ENCODE assay signal across 8 mouse cellular contexts in genomic region chr15:100457340-100457739, GRCm38 (mm10). TPM values are rescaled to one million over a fixed set of nuclear protein-coding genes. Genes with fewer than 3 reads are reported as not detected.
DNase-seq lines count a peak whose midpoint lies in the region; ATAC-seq lines count a peak whose summit lies in the region.

No protein-coding gene starts in this region.

- H3K27ac ChIP-seq in intestine, embryonic 15.5 days, result no peak overlapping the region
- no peak overlapping the region for H3K27ac ChIP-seq in liver, embryonic 11.5 days (ENCODE audit: low read depth, low read length)
- H3K27ac ChIP-seq in stomach, embryonic 16.5 days (ENCODE audit: low read length), result no peak overlapping the region

- H3K4me3 ChIP-seq in intestine, embryonic 15.5 days (replicated peaks), result no peak overlapping the region; the same call in 1 of the 2 replicates
- no peak overlapping the region for H3K4me3 ChIP-seq in liver, embryonic 11.5 days (ENCODE audit: low read depth, low read length)
- H3K4me3 ChIP-seq in stomach, embryonic 16.5 days (replicated peaks; ENCODE audit: low read length), result no peak overlapping the region

- no peak overlapping the region for H3K9ac ChIP-seq in intestine, embryonic 15.5 days
- no peak overlapping the region for H3K9ac ChIP-seq in liver, embryonic 11.5 days (ENCODE audit: low read depth, low read length)
- H3K9ac ChIP-seq in stomach, embryonic 16.5 days (ENCODE audit: low read length), result no peak overlapping the region

- no peaks in the 10 kb centered on the region for H3K9me3 ChIP-seq in intestine, embryonic 15.5 days
- H3K9me3 ChIP-seq in liver, embryonic 11.5 days (ENCODE audit: control insufficient read depth, low read length), result no peaks in the 10 kb centered on the region
- no peaks in the 10 kb centered on the region for H3K9me3 ChIP-seq in stomach, embryonic 16.5 days (replicated peaks; ENCODE audit: control insufficient read depth, low read length)

- no peaks in the 10 kb centered on the region for H3K27me3 ChIP-seq in intestine, embryonic 15.5 days (replicated peaks)
- H3K27me3 ChIP-seq in liver, embryonic 11.5 days (replicated peaks; ENCODE audit: control insufficient read depth, insufficient read depth, low read length), result no peaks in the 10 kb centered on the region
- H3K27me3 ChIP-seq in stomach, embryonic 16.5 days (ENCODE audit: control insufficient read depth, insufficient read depth, low read length), result no peaks in the 10 kb centered on the region

- H3K36me3 ChIP-seq in intestine, embryonic 15.5 days, result no peaks in the 10 kb centered on the region
- H3K36me3 ChIP-seq in liver, embryonic 11.5 days (ENCODE audit: control insufficient read depth, insufficient read depth, low read length), result no peaks in the 10 kb centered on the region
- H3K36me3 ChIP-seq in stomach, embryonic 16.5 days (ENCODE audit: control insufficient read depth, insufficient read depth, low read length), result no peaks in the 10 kb centered on the region

- intact Hi-C loops in gastrocnemius, postnatal 14 days (cut with DNase I; ENCODE audit: low total_unique reads), result loop anchor here (5.0 kb wide), 2 partner anchors 115 to 190 kb away; no protein-coding TSS in a partner anchor

- H3K4me1 ChIP-seq in intestine, embryonic 15.5 days (replicated peaks), result no peaks in the 10 kb centered on the region
- 0 out of 2 replicates have a peak, but pooled peaks cover 2% of the 10 kb centered on the region for H3K4me1 ChIP-seq in liver, embryonic 11.5 days (replicated peaks; ENCODE audit: control insufficient read depth, insufficient read depth, low read length)
- no peaks in the 10 kb centered on the region for H3K4me1 ChIP-seq in stomach, embryonic 16.5 days (ENCODE audit: control insufficient read depth, insufficient read depth, low read length)

- peak; percentile 53 for DNase-seq in right cerebral cortex, adult 18-20 months
- no peak for DNase-seq in right cerebral cortex, postnatal 36 days (ENCODE audit: low spot score in 2 of 2)
- peak; percentile 75 to 77 for DNase-seq in cerebellum, postnatal 36 days
- peak; percentile 72 for DNase-seq in gastrocnemius, postnatal 14 days
- peak; percentile 67 for DNase-seq in liver, embryonic 11.5 days (ENCODE audit: low spot score)
- peak; percentile 68 to 77 for DNase-seq in natural killer cell, adult 2 months (ENCODE audit: low spot score in 2 of 2)

- 4% methylated on average over 17 of the region's 17 CpGs for WGBS in intestine, embryonic 15.5 days
- 7% methylated on average over 17 of the region's 17 CpGs for WGBS in liver, embryonic 11.5 days
- 7% methylated on average over 17 of the region's 17 CpGs for WGBS in stomach, embryonic 16.5 days

- 0 out of 2 replicates have a peak overlapping the region, but pooled peaks have one; percentile 37 for H3K4me2 ChIP-seq in intestine, embryonic 15.5 days (replicated peaks)
- peak overlapping the region; percentile 32 for H3K4me2 ChIP-seq in liver, embryonic 11.5 days
- no peak overlapping the region for H3K4me2 ChIP-seq in stomach, embryonic 16.5 days (ENCODE audit: low read depth, low read length)

- peak; percentile 37 for ATAC-seq in intestine, embryonic 15.5 days
- peak; percentile 60 for ATAC-seq in liver, embryonic 11.5 days (replicated peaks; ENCODE audit: low FRiP score)
- peak; percentile 47; the same call in 1 of the 2 replicates for ATAC-seq in stomach, embryonic 16.5 days (ENCODE audit: insufficient read depth, low FRiP score)

RNA-seq across cellular contexts. Expression of gene Letmd1, which starts 11.5 kb away (rescaled TPM):
- 10 to 100 TPM in 1 of 2 experiments, 1 to 10 TPM in 1; 9.2 to 10.5 TPM for total RNA-seq in gastrocnemius, postnatal 14 days (2021)
- polyA plus RNA-seq in intestine, embryonic 15.5 days (2015; fragmentation: Nextera tagmentation; extraction: Ambion mirVana), result 31.2 and 32.9 TPM in 2 replicates
- polyA plus RNA-seq in liver, embryonic 11.5 days (2014; fragmentation: Nextera tagmentation; extraction: Ambion mirVana), result 34.2 and 36.0 TPM in 2 replicates
- polyA plus RNA-seq in stomach, embryonic 16.5 days (2015; fragmentation: Nextera tagmentation; extraction: Ambion mirVana), result 25.8 and 26.7 TPM in 2 replicates

RNA-seq across cellular contexts. Expression of gene Slc11a2, which starts 32.5 kb away (rescaled TPM):
- total RNA-seq in gastrocnemius, postnatal 14 days (2021), result 10 to 100 TPM; 32.3 to 34.8 TPM
- polyA plus RNA-seq in intestine, embryonic 15.5 days (2015; fragmentation: Nextera tagmentation; extraction: Ambion mirVana), result 29.8 and 29.9 TPM in 2 replicates
- 51.2 and 55.4 TPM in 2 replicates for polyA plus RNA-seq in liver, embryonic 11.5 days (2014; fragmentation: Nextera tagmentation; extraction: Ambion mirVana)
- polyA plus RNA-seq in stomach, embryonic 16.5 days (2015; fragmentation: Nextera tagmentation; extraction: Ambion mirVana), result 27.0 and 28.3 TPM in 2 replicates

RNA-seq across cellular contexts. Expression of gene Gm5475, which starts 35.4 kb away (rescaled TPM):
- total RNA-seq in gastrocnemius, postnatal 14 days (2021), result not detected
- 0.13 and 0.19 TPM in 2 replicates for polyA plus RNA-seq in intestine, embryonic 15.5 days (2015; fragmentation: Nextera tagmentation; extraction: Ambion mirVana)
- 0.10 TPM in 1 of 2 replicates, not detected in the other for polyA plus RNA-seq in liver, embryonic 11.5 days (2014; fragmentation: Nextera tagmentation; extraction: Ambion mirVana)
- 0.13 TPM in 1 of 2 replicates, not detected in the other for polyA plus RNA-seq in stomach, embryonic 16.5 days (2015; fragmentation: Nextera tagmentation; extraction: Ambion mirVana)

RNA-seq across cellular contexts. Expression of gene Csrnp2, which starts 37.9 kb away (rescaled TPM):
- 1 to 10 TPM; 1.9 to 2.9 TPM for total RNA-seq in gastrocnemius, postnatal 14 days (2021)
- polyA plus RNA-seq in intestine, embryonic 15.5 days (2015; fragmentation: Nextera tagmentation; extraction: Ambion mirVana), result 7.7 and 8.7 TPM in 2 replicates
- polyA plus RNA-seq in liver, embryonic 11.5 days (2014; fragmentation: Nextera tagmentation; extraction: Ambion mirVana), result 6.5 and 7.5 TPM in 2 replicates
- polyA plus RNA-seq in stomach, embryonic 16.5 days (2015; fragmentation: Nextera tagmentation; extraction: Ambion mirVana), result 6.7 and 7.3 TPM in 2 replicates

Comparison
In these comparisons a context has a peak if more than half of its experiments do, and no peak if none do; other contexts are left out.
1. DNase-seq: peak in right cerebral cortex, adult 18-20 months (single experiment), cerebellum, postnatal 36 days (2 of 2), gastrocnemius, postnatal 14 days (single experiment), liver, embryonic 11.5 days (single experiment) and natural killer cell, adult 2 months (2 of 2); none in right cerebral cortex, postnatal 36 days (0 of 2).
2. Peak in every context shown above with its lines, with median percentiles within 50 percentile points of each other: ATAC-seq.